Mouse (Mus musculus) lung, postnatal 10 days (tissue): ENCODE data around the gene Gmpr2.

Experiments used
- DNase-seq: peaks from one replicate; pipeline ENCODE4 v3.0.0; 2021

Gene Gmpr2

GRCm38 (mm10) chr14:55726261-55726660 is 54.5 kb downstream of the Gmpr2 start:
- DNase-seq, result no peak

- no peak for DNase-seq
Observed at GRCm38 (mm10) chr14:55727889-55728685, 56.3 kb downstream of the Gmpr2 start.
